Mouse (Mus musculus): ENCODE measurements around the gene Uba52. TPM values are rescaled to one million over a fixed set of nuclear protein-coding genes. Genes with fewer than 3 reads are reported as not detected.

Gene Uba52
- polyA plus RNA-seq, 1 experiment from 2014 or later, result 836 TPM

DNA sequence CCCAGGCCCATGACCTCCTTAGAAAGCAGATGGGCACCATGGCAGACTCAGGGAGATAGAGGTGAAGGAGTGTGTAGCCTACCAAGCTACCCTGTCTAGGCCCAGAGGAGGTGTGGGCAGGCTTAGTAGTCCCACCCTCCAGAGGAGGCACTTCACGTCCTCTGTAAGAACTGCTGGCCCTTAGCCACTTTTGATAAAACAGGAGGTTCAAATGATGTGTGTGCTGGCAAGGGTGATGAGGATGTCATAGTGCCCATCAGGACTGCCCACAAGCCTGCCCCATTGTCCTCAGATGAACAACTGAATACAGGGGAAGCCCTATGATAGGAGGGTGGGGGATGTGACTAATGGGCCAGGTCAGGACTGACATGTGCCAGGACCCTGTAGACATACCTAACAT is 42.2 kb upstream of the Uba52 start:
- no peak overlapping the region for H3K27ac ChIP-seq (ENCODE audit: low read length)
- DNase-seq (ENCODE audit: low spot score), result peak; percentile 49

DNA sequence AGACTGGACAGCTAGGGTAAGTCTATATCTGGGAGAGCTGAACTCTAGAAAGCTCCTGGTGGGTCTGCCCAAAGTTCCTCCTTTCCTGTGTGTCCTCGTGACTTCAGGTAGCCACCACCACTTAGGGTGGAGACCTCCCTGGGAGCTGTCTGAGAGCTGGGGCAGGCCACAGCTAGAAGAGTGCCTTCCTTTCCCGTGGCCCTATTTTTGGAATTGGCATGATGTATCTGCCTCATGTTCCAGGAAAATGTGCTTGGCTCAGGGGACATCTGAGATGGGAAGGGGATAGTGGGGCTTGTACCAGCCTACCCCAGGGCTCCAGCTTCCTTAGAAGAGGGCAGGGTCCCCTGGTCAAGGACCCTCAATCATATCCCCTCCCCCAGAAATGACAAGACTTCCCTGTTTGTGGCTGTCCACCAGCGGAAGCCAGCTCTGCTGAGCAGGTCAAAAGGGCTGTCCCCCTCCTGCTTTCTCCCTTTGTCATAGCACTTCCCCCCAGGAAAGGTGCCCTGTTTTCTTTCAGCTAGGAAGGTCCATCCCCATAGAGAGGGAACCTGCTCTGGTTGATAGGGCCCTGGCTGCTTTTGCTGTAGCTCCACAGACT is 41.1 kb upstream of the Uba52 start:
- no peak overlapping the region for H3K9ac ChIP-seq (replicated peaks; ENCODE audit: low read depth)
- no peak for TF ChIP-seq CTCF (IDR thresholded peaks at IDR 0.05)
- no peak for TF ChIP-seq EP300 (IDR thresholded peaks at IDR 0.05)

More for the DNA sequence above, 42.2 kb upstream of the Uba52 start:
- H3K4me1 ChIP-seq (ENCODE audit: insufficient read depth, low read depth, low read length), result peaks cover 28% of the 10 kb centered on the region
- H3K4me3 ChIP-seq (ENCODE audit: low read depth, low read length), result no peak overlapping the region
- TF ChIP-seq EP300 (IDR thresholded peaks at IDR 0.05) (no peak), CTCF (IDR thresholded peaks at IDR 0.05) (no peak)
- H3K4me2 ChIP-seq (replicated peaks; ENCODE audit: low read depth, low read length), result no peak overlapping the region
- H3K27me3 ChIP-seq (replicated peaks; ENCODE audit: insufficient read depth, low read length), result no peaks in the 10 kb centered on the region
- no peak overlapping the region for H3K9ac ChIP-seq (replicated peaks; ENCODE audit: low read depth)
- H3K9me3 ChIP-seq (ENCODE audit: low read length), result no peaks in the 10 kb centered on the region
- WGBS, result 0% methylated on average over 1 of the region's 1 CpGs
- peak; percentile 57 for ATAC-seq
- H3K36me3 ChIP-seq (ENCODE audit: insufficient read depth, low read length), result no peaks in the 10 kb centered on the region

DNA sequence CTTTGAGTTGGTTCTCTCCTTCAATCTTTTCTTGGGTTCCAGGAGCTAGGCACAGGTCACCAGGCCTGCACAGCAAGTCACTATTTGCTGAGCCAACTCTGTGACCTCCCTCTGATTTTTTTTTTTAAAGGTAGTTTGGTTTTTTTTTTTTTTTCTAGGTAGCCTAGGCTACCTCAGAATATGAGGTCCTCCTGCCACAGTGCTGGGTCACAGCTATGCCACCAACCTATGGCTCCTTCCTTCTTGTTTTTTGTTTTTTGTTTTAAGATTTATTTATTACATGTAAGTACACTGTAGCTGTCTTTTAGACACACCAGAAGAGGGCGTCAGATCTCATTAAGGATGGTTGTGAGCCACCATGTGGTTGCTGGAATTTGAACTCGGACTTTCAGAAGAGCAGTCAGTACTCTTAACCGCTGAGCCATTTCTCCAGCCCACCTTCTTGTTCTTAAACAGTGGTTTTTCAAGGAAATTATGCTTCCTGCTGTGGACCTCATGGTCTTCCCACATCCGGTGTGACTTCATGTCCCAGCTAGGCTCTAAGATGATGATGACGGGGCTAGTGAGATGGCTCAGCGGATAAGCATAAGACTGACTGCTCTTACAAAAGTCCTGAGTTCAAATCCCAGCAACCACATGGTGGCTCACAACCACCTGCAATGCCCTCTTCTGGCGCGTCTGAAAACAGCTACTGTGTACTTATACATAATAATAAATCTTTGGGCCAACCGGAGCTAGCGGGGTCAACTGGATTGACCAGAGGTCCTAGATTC is 39.0 kb upstream of the Uba52 start:
- H3K27ac ChIP-seq (ENCODE audit: low read length), result no peak overlapping the region
- no peak overlapping the region for H3K9ac ChIP-seq (replicated peaks; ENCODE audit: low read depth)
- H3K9me3 ChIP-seq (ENCODE audit: low read length), result no peaks in the 10 kb centered on the region
- WGBS, result 91% methylated on average over 10 of the region's 10 CpGs
- TF ChIP-seq CTCF (IDR thresholded peaks at IDR 0.05) (peak; percentile 11; the same call in 1 of the 2 replicates), EP300 (IDR thresholded peaks at IDR 0.05) (no peak)
- DNase-seq (ENCODE audit: low spot score), result no peak
- no peak overlapping the region for H3K4me2 ChIP-seq (replicated peaks; ENCODE audit: low read depth, low read length)
- no peak overlapping the region for H3K4me3 ChIP-seq (ENCODE audit: low read depth, low read length)
- no peaks in the 10 kb centered on the region for H3K27me3 ChIP-seq (replicated peaks; ENCODE audit: insufficient read depth, low read length)
- no peaks in the 10 kb centered on the region for H3K36me3 ChIP-seq (ENCODE audit: insufficient read depth, low read length)
- H3K4me1 ChIP-seq (ENCODE audit: insufficient read depth, low read depth, low read length), result peaks cover 27% of the 10 kb centered on the region
- no peak for ATAC-seq

More for the DNA sequence above, 41.1 kb upstream of the Uba52 start:
- Histone ChIP-seq H3K36me3 (ENCODE audit: insufficient read depth, low read length) (no peaks in the 10 kb centered on the region), H3K27me3 (replicated peaks; ENCODE audit: insufficient read depth, low read length) (no peaks in the 10 kb centered on the region), H3K9me3 (ENCODE audit: low read length) (no peaks in the 10 kb centered on the region), H3K4me1 (ENCODE audit: insufficient read depth, low read depth, low read length) (peaks cover 25% of the 10 kb centered on the region), H3K27ac (ENCODE audit: low read length) (no peak overlapping the region; the same call in 1 of the 2 replicates), H3K4me3 (ENCODE audit: low read depth, low read length) (no peak overlapping the region), H3K4me2 (replicated peaks; ENCODE audit: low read depth, low read length) (no peak overlapping the region)
- DNase-seq (ENCODE audit: low spot score) (no peak), ATAC-seq (no peak)
- WGBS, result 23% methylated on average over 3 of the region's 3 CpGs

DNA sequence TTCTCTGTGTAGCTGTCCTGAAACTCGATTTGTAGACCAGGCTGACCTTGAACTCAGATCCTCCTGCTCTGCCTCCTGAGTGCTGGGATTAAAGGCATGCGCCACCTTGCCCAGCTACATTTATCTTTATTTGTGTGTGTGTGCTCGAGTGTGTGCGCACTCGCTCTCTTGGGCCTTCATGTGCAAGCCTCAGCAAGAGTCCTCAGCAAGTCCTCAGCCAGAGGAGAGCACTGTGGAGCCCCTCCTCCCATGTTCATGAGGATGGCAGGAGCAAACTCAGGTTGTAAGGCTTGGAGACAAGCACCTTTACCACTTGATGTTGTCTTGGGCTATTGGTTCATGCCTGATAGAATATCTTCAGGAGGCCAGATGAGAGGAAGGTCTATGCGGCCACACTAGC is 37.2 kb upstream of the Uba52 start:
- Histone ChIP-seq H3K36me3 (ENCODE audit: insufficient read depth, low read length) (no peaks in the 10 kb centered on the region), H3K9ac (replicated peaks; ENCODE audit: low read depth) (no peak overlapping the region), H3K4me3 (ENCODE audit: low read depth, low read length) (no peak overlapping the region), H3K9me3 (ENCODE audit: low read length) (no peaks in the 10 kb centered on the region), H3K4me1 (ENCODE audit: insufficient read depth, low read depth, low read length) (peaks cover 32% of the 10 kb centered on the region), H3K27ac (ENCODE audit: low read length) (peak overlapping the region; percentile 70; the same call in 1 of the 2 replicates), H3K27me3 (replicated peaks; ENCODE audit: insufficient read depth, low read length) (no peaks in the 10 kb centered on the region), H3K4me2 (replicated peaks; ENCODE audit: low read depth, low read length) (no peak overlapping the region)
- TF ChIP-seq CTCF (IDR thresholded peaks at IDR 0.05), result 0 out of 2 replicates have a peak, but pooled peaks have one; percentile 1
- no peak for TF ChIP-seq EP300 (IDR thresholded peaks at IDR 0.05)
- peak; percentile 60 for DNase-seq (ENCODE audit: low spot score)
- peak; percentile 27; the same call in 1 of the 2 replicates for ATAC-seq
- WGBS, result 59% methylated on average over 6 of the region's 6 CpGs

DNA sequence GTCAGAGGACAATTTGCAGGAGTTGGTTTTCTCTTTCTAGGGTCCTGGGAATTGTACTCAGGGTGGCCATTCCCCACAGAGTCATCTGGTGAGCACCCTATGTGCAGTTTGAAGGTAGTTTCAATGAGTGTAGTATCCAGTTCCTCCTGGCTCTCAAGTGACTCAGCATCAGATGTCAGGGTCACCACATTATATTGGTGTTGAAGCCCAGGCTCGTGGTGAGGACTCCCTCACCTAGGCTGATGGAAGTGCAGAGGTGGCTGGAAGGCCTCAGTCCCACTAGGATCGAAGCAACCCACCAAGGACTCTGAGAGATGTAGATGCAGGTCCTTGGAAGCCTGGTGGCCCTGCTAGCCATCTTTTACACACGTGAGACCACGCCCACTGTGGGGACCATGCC is 35.8 kb upstream of the Uba52 start:
- H3K27ac ChIP-seq (ENCODE audit: low read length), result no peak overlapping the region
- H3K9me3 ChIP-seq (ENCODE audit: low read length), result no peaks in the 10 kb centered on the region
- DNase-seq (ENCODE audit: low spot score) (no peak), ATAC-seq (no peak)
- 79% methylated on average over 4 of the region's 4 CpGs for WGBS
- no peak overlapping the region for H3K4me2 ChIP-seq (replicated peaks; ENCODE audit: low read depth, low read length)
- no peak overlapping the region for H3K9ac ChIP-seq (replicated peaks; ENCODE audit: low read depth)
- TF ChIP-seq EP300 (IDR thresholded peaks at IDR 0.05), result no peak
- TF ChIP-seq CTCF (IDR thresholded peaks at IDR 0.05), result no peak
- no peaks in the 10 kb centered on the region for H3K27me3 ChIP-seq (replicated peaks; ENCODE audit: insufficient read depth, low read length)
- H3K36me3 ChIP-seq (ENCODE audit: insufficient read depth, low read length), result no peaks in the 10 kb centered on the region
- no peak overlapping the region for H3K4me3 ChIP-seq (ENCODE audit: low read depth, low read length)
- peaks cover 22% of the 10 kb centered on the region for H3K4me1 ChIP-seq (ENCODE audit: insufficient read depth, low read depth, low read length)

DNA sequence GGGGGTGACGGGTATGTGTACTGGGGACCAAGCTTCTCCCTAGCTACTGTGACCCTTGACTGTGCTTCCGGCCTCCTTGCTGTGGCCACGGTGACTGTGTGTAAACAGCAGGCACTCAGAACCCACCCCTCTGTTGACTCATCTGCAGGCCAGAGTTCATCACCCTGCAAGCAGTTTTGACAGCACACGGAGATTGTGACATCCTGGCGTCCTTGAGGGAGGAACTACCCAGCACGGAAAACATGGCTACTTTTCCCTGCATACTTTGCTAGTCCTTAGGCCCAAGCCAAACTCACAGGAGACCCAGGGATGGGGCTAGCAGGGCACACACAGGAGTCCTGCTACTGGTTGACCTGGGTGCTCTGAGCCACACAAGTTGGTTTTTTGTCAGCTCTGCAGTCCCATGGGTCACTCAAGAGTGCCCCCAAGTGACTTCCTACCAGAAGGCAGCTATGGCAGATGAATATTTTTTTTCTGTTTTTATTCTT is 33.6 kb upstream of the Uba52 start:
- Histone ChIP-seq H3K27ac (ENCODE audit: low read length) (peak overlapping the region; percentile 85), H3K27me3 (replicated peaks; ENCODE audit: insufficient read depth, low read length) (no peaks in the 10 kb centered on the region), H3K4me3 (ENCODE audit: low read depth, low read length) (no peak overlapping the region), H3K36me3 (ENCODE audit: insufficient read depth, low read length) (no peaks in the 10 kb centered on the region), H3K9me3 (ENCODE audit: low read length) (no peaks in the 10 kb centered on the region), H3K4me2 (replicated peaks; ENCODE audit: low read depth, low read length) (no peak overlapping the region), H3K9ac (replicated peaks; ENCODE audit: low read depth) (no peak overlapping the region), H3K4me1 (ENCODE audit: insufficient read depth, low read depth, low read length) (peaks cover 22% of the 10 kb centered on the region)
- DNase-seq (ENCODE audit: low spot score), result peak; percentile 94
- peak; percentile 67 for TF ChIP-seq CTCF (IDR thresholded peaks at IDR 0.05)
- TF ChIP-seq EP300 (IDR thresholded peaks at IDR 0.05), result peak; percentile 81
- ATAC-seq, result peak; percentile 30
- WGBS, result 10% methylated on average over 6 of the region's 6 CpGs
